Mouse (Mus musculus): ENCODE data around the gene Fryl. TPM values are rescaled to one million over a fixed set of nuclear protein-coding genes. Genes with fewer than 3 reads are reported as not detected.

Gene Fryl
- polyA plus RNA-seq, 2 experiments: 26.1 to 26.7 TPM

GRCm38 (mm10) chr5:73230171-73230570 is 26.2 kb downstream of the Fryl start:
- ATAC-seq (ENCODE audit: low FRiP score, low read depth): no peak
- no peak overlapping the region for H3K4me2 ChIP-seq (replicated peaks; ENCODE audit: low read depth, low read length, severe bottlenecking)
- peaks cover 12% of the 10 kb centered on the region; the same call in 1 of the 2 replicates for H3K4me1 ChIP-seq (ENCODE audit: control insufficient read depth, insufficient read depth, low read length)
- no peak overlapping the region for H3K9ac ChIP-seq (ENCODE audit: low read depth, low read length, severe bottlenecking)
- no peaks in the 10 kb centered on the region for H3K27me3 ChIP-seq (ENCODE audit: control insufficient read depth, insufficient read depth, low read length)
- H3K27ac ChIP-seq (replicated peaks; ENCODE audit: low read depth, low read length): no peak overlapping the region
- H3K36me3 ChIP-seq (ENCODE audit: control insufficient read depth, insufficient read depth, low read length): no peaks in the 10 kb centered on the region
- 50% methylated on average over 4 of the region's 4 CpGs for WGBS
- H3K4me3 ChIP-seq (replicated peaks; ENCODE audit: low read length): no peak overlapping the region
- DNase-seq (ENCODE audit: low spot score): no peak
- no peaks in the 10 kb centered on the region for H3K9me3 ChIP-seq (ENCODE audit: control insufficient read depth, low read length)
- TF ChIP-seq POLR2A (IDR thresholded peaks at IDR 0.05; ENCODE audit: borderline replicate concordance, extremely low read depth, insufficient read depth, insufficient read length): no peak

DNA sequence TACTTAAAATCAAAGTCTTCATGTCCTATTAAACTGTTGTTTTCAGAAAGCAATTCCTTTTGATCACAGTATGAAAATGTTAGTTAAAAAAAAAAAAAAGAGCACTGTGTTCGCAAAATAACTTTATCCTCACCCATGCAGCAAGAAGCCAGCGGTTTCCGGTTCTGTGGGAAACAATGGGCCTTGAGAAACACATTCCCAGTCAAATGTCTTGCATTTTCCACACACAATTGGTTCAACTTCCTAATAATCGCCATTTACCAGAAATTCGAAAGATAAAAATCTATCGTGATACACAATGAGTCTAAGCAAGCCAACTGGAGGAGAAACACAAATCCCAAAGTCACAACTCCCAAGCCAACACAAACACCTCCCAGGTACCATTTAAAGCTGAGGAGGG is 27.0 kb downstream of the Fryl start:
- no peak for DNase-seq (ENCODE audit: low spot score)
- H3K27ac ChIP-seq (replicated peaks; ENCODE audit: low read depth, low read length): no peak overlapping the region
- no peaks in the 10 kb centered on the region for H3K9me3 ChIP-seq (ENCODE audit: control insufficient read depth, low read length)
- no peak overlapping the region for H3K9ac ChIP-seq (ENCODE audit: low read depth, low read length, severe bottlenecking)
- no peaks in the 10 kb centered on the region for H3K27me3 ChIP-seq (ENCODE audit: control insufficient read depth, insufficient read depth, low read length)
- no peak overlapping the region for H3K4me2 ChIP-seq (replicated peaks; ENCODE audit: low read depth, low read length, severe bottlenecking)
- peaks cover 12% of the 10 kb centered on the region; the same call in 1 of the 2 replicates for H3K4me1 ChIP-seq (ENCODE audit: control insufficient read depth, insufficient read depth, low read length)
- no peak for ATAC-seq (ENCODE audit: low FRiP score, low read depth)
- H3K4me3 ChIP-seq (replicated peaks; ENCODE audit: low read length): no peak overlapping the region
- H3K36me3 ChIP-seq (ENCODE audit: control insufficient read depth, insufficient read depth, low read length): no peaks in the 10 kb centered on the region
- no peak for TF ChIP-seq POLR2A (IDR thresholded peaks at IDR 0.05; ENCODE audit: borderline replicate concordance, extremely low read depth, insufficient read depth, insufficient read length)
- WGBS: 64% methylated on average over 6 of the region's 6 CpGs

- WGBS: 75% methylated on average over 12 of the region's 12 CpGs
- 0 out of 2 replicates have a peak, but pooled peaks cover 8% of the 10 kb centered on the region for H3K4me1 ChIP-seq (ENCODE audit: control insufficient read depth, insufficient read depth, low read length)
- no peak overlapping the region for H3K4me3 ChIP-seq (replicated peaks; ENCODE audit: low read length)
- no peaks in the 10 kb centered on the region for H3K9me3 ChIP-seq (ENCODE audit: control insufficient read depth, low read length)
- H3K36me3 ChIP-seq (ENCODE audit: control insufficient read depth, insufficient read depth, low read length): no peaks in the 10 kb centered on the region
- no peaks in the 10 kb centered on the region for H3K27me3 ChIP-seq (ENCODE audit: control insufficient read depth, insufficient read depth, low read length)
- no peak overlapping the region for H3K4me2 ChIP-seq (replicated peaks; ENCODE audit: low read depth, low read length, severe bottlenecking)
- H3K27ac ChIP-seq (replicated peaks; ENCODE audit: low read depth, low read length): no peak overlapping the region
- DNase-seq (ENCODE audit: low spot score): no peak
- H3K9ac ChIP-seq (ENCODE audit: low read depth, low read length, severe bottlenecking): no peak overlapping the region
- no peak for TF ChIP-seq POLR2A (IDR thresholded peaks at IDR 0.05; ENCODE audit: borderline replicate concordance, extremely low read depth, insufficient read depth, insufficient read length)
- no peak for ATAC-seq (ENCODE audit: low FRiP score, low read depth)
Measured at GRCm38 (mm10) chr5:73228291-73229049, 27.9 kb downstream of the Fryl start.

- DNase-seq (ENCODE audit: low spot score) (no peak), ATAC-seq (ENCODE audit: low FRiP score, low read depth) (no peak)
- H3K4me1 ChIP-seq (ENCODE audit: control insufficient read depth, insufficient read depth, low read length): peaks cover 10% of the 10 kb centered on the region; the same call in 1 of the 2 replicates
- WGBS: 80% methylated on average over 11 of the region's 11 CpGs
- no peak overlapping the region for H3K9ac ChIP-seq (ENCODE audit: low read depth, low read length, severe bottlenecking)
- no peaks in the 10 kb centered on the region for H3K36me3 ChIP-seq (ENCODE audit: control insufficient read depth, insufficient read depth, low read length)
- no peak overlapping the region for H3K4me2 ChIP-seq (replicated peaks; ENCODE audit: low read depth, low read length, severe bottlenecking)
- no peak overlapping the region for H3K27ac ChIP-seq (replicated peaks; ENCODE audit: low read depth, low read length)
- TF ChIP-seq POLR2A (IDR thresholded peaks at IDR 0.05; ENCODE audit: borderline replicate concordance, extremely low read depth, insufficient read depth, insufficient read length): no peak
- H3K27me3 ChIP-seq (ENCODE audit: control insufficient read depth, insufficient read depth, low read length): no peaks in the 10 kb centered on the region
- H3K9me3 ChIP-seq (ENCODE audit: control insufficient read depth, low read length): no peaks in the 10 kb centered on the region
- no peak overlapping the region for H3K4me3 ChIP-seq (replicated peaks; ENCODE audit: low read length)
Measured at GRCm38 (mm10) chr5:73227518-73228101, 28.8 kb downstream of the Fryl start.

- ATAC-seq (ENCODE audit: low FRiP score, low read depth) (no peak), DNase-seq (ENCODE audit: low spot score) (no peak)
- Histone ChIP-seq H3K27me3 (ENCODE audit: control insufficient read depth, insufficient read depth, low read length) (no peaks in the 10 kb centered on the region), H3K36me3 (ENCODE audit: control insufficient read depth, insufficient read depth, low read length) (0 out of 2 replicates have a peak, but pooled peaks cover under 1% of the 10 kb centered on the region), H3K4me3 (replicated peaks; ENCODE audit: low read length) (no peak overlapping the region), H3K4me1 (ENCODE audit: control insufficient read depth, insufficient read depth, low read length) (peaks cover 2% of the 10 kb centered on the region; the same call in 1 of the 2 replicates), H3K27ac (replicated peaks; ENCODE audit: low read depth, low read length) (no peak overlapping the region), H3K4me2 (replicated peaks; ENCODE audit: low read depth, low read length, severe bottlenecking) (no peak overlapping the region), H3K9ac (ENCODE audit: low read depth, low read length, severe bottlenecking) (no peak overlapping the region), H3K9me3 (ENCODE audit: control insufficient read depth, low read length) (no peaks in the 10 kb centered on the region)
- no peak for TF ChIP-seq POLR2A (IDR thresholded peaks at IDR 0.05; ENCODE audit: borderline replicate concordance, extremely low read depth, insufficient read depth, insufficient read length)
- 61% methylated on average over 6 of the region's 6 CpGs for WGBS
Measured at GRCm38 (mm10) chr5:73223065-73223464, 33.4 kb downstream of the Fryl start.

All from limb, embryonic 14.5 days (tissue).